Mouse (Mus musculus): ENCODE measurements around the gene Rpl27. TPM values are rescaled to one million over a fixed set of nuclear protein-coding genes. Genes with fewer than 3 reads are reported as not detected.
A peak's percentile ranks its signal among the peaks of the same experiment; 100 is the strongest.

Rpl27 gene
- total and polyA plus RNA-seq, 3 experiments = 595 to 2,621 TPM; not detected in 1

DNA sequence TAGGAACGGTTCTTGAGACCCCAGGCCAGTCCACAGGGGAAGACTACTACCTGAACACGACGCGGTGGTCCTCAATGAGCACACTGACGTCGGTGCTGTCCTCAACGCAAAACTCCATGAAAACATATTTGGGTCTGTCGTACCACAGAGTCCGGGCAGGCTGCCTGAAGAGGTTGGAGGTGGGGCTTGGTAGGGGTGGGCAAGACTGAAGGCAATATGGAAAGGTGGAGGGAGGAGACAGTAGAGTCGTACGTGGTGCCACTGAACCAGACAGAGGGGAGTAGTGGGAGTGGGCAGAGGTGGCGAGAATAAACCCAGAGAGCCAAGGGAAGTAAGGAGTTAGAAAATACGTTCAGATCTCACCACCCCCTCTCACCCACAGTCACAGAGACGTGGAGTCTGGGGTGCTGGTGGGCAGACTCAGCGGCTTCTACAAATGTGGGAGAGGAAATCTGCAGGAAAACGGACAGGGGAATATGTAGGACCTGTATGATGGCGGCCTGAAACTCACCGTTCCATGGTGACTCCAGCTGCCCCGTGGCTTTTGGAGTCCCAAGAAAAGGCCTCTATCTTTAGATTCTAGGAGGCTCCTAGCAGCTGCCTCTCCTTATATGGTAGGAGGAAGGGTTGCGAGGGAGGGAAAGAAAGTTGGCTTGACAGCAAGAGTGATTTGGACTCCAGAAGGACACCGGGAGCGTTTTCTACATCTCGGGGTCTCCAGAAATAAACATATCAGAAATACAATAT lies 17.8 kb upstream of the Rpl27 start, which contains the start of gene Gm27029:
Gene Gm27029, minus strand, starts transcription at position 692 of the 747 bp plus-strand sequence.
- Histone ChIP-seq H3K4me3 (ENCODE audit: control insufficient read depth in 1 of 2, insufficient read depth in 1 of 2, low read depth in 2 of 2, low read length in 2 of 2) (peak within 1 kb of the TSS; percentile 85 to 91), H3K36me3 (ENCODE audit: control insufficient read depth in 1 of 2, insufficient read depth in 2 of 2, low read length in 2 of 2) (peaks cover 0 to 20% of the 10 kb centered on the region in 2 experiments; a peak in 3 of 4 replicates), H3K27me3 (ENCODE audit: control insufficient read depth in 1 of 2, insufficient read depth in 2 of 2, low read length in 2 of 2) (no peaks in the 10 kb centered on the region), H3K9ac (ENCODE audit: control insufficient read depth, low read depth, low read length, poor library complexity, severe bottlenecking) (peak within 1 kb of the TSS; percentile 85), H3K9me3 (replicated peaks; ENCODE audit: insufficient read depth, low read length) (no peaks in the 10 kb centered on the region), H3K4me1 (ENCODE audit: control insufficient read depth in 1 of 2, insufficient read depth in 2 of 2, low read length in 2 of 2) (peaks cover 11 to 25% of the 10 kb centered on the region in 2 experiments), H3K79me2 (ENCODE audit: control insufficient read depth, insufficient read depth, low read length, poor library complexity) (peaks cover 20% of the 10 kb centered on the region), H3K27ac (ENCODE audit: control insufficient read depth, low read depth, low read length) (peak within 1 kb of the TSS; percentile 59)
- TF ChIP-seq TBP (IDR thresholded peaks at IDR 0.05; ENCODE audit: low read depth, low read length) (peak; percentile 43; the same call in 1 of the 2 replicates), HCFC1 (IDR thresholded peaks at IDR 0.05; ENCODE audit: low read depth, low read length) (0 out of 2 replicates have a peak, but pooled peaks have one; percentile 22), POLR2A (IDR thresholded peaks at IDR 0.05; ENCODE audit: control insufficient read depth in 1 of 2, insufficient read depth in 1 of 2, low read depth in 1 of 2, low read length in 2 of 2, poor library complexity in 1 of 2) (no peak; a peak in 1 of 4 replicates), ZMIZ1 (IDR thresholded peaks at IDR 0.05; ENCODE audit: low read depth, low read length) (peak; percentile 85), CHD1 (IDR thresholded peaks at IDR 0.05; ENCODE audit: low read depth, low read length) (no peak)
- peak; percentile 59 for DNase-seq (ENCODE audit: low read depth, low spot score)

- peaks cover 8 to 20% of the 10 kb centered on the region in 2 experiments for H3K4me1 ChIP-seq (ENCODE audit: control insufficient read depth in 1 of 2, insufficient read depth in 2 of 2, low read length in 2 of 2)
- peak within 1 kb of the TSS; percentile 85 to 91 for H3K4me3 ChIP-seq (ENCODE audit: control insufficient read depth in 1 of 2, insufficient read depth in 1 of 2, low read depth in 2 of 2, low read length in 2 of 2)
- no peaks in the 10 kb centered on the region for H3K27me3 ChIP-seq (ENCODE audit: control insufficient read depth in 1 of 2, insufficient read depth in 2 of 2, low read length in 2 of 2)
- peaks cover 3 to 16% of the 10 kb centered on the region in 2 experiments for H3K36me3 ChIP-seq (ENCODE audit: control insufficient read depth in 1 of 2, insufficient read depth in 2 of 2, low read length in 2 of 2)
- peaks cover 20% of the 10 kb centered on the region for H3K79me2 ChIP-seq (ENCODE audit: control insufficient read depth, insufficient read depth, low read length, poor library complexity)
- H3K9me3 ChIP-seq (replicated peaks; ENCODE audit: insufficient read depth, low read length) = no peaks in the 10 kb centered on the region
- DNase-seq (ENCODE audit: low read depth, low spot score) = peak; percentile 99
- peak within 1 kb of the TSS; percentile 85 for H3K9ac ChIP-seq (ENCODE audit: control insufficient read depth, low read depth, low read length, poor library complexity, severe bottlenecking)
- peak within 1 kb of the TSS; percentile 59 for H3K27ac ChIP-seq (ENCODE audit: control insufficient read depth, low read depth, low read length)
- TF ChIP-seq CTCF (IDR thresholded peaks at IDR 0.05 in 2 of 3, conservative IDR thresholded peaks at IDR 0.05 in 1 of 3; ENCODE audit: control insufficient read depth in 1 of 3, insufficient read depth in 1 of 3, low read depth in 2 of 3, low read length in 3 of 3, poor library complexity in 1 of 3, severe bottlenecking in 1 of 3) (peak in 2 of 3 experiments; percentile 31 to 42; a peak in 4 of 6 replicates), BHLHE40 (IDR thresholded peaks at IDR 0.05; ENCODE audit: borderline replicate concordance, low read depth, low read length) (peak; percentile 6; the same call in 1 of the 2 replicates), HCFC1 (IDR thresholded peaks at IDR 0.05; ENCODE audit: low read depth, low read length) (peak; percentile 85), TAL1 (IDR thresholded peaks at IDR 0.05; ENCODE audit: low read length) (no peak), ZKSCAN1 (IDR thresholded peaks at IDR 0.05; ENCODE audit: low read depth, low read length) (no peak), MYC (IDR thresholded peaks at IDR 0.05; ENCODE audit: low read depth, low read length) (peak; percentile 67; the same call in 1 of the 2 replicates), POLR2A (IDR thresholded peaks at IDR 0.05; ENCODE audit: control insufficient read depth in 1 of 2, insufficient read depth in 1 of 2, low read depth in 1 of 2, low read length in 2 of 2, poor library complexity in 1 of 2) (peak; percentile 64 to 76; a peak in 2 of 4 replicates), ZC3H11A (IDR thresholded peaks at IDR 0.05; ENCODE audit: low read depth, low read length) (no peak), SMC3 (IDR thresholded peaks at IDR 0.05; ENCODE audit: low read depth, low read length) (no peak), MEF2A (IDR thresholded peaks at IDR 0.05; ENCODE audit: extremely low read depth, insufficient replicate concordance, low read depth, low read length, poor library complexity, severe bottlenecking) (no peak), ETS1 (IDR thresholded peaks at IDR 0.05; ENCODE audit: low read depth, low read length) (peak; percentile 57; the same call in 1 of the 2 replicates), MAFK (IDR thresholded peaks at IDR 0.05; ENCODE audit: borderline replicate concordance, low read depth, low read length) (no peak), CHD2 (IDR thresholded peaks at IDR 0.05; ENCODE audit: low read length) (no peak), TBP (IDR thresholded peaks at IDR 0.05; ENCODE audit: low read depth, low read length) (peak; percentile 27; the same call in 1 of the 2 replicates), NELFE (IDR thresholded peaks at IDR 0.05; ENCODE audit: low read depth, low read length) (peak; percentile 76), POLR2AphosphoS5 (IDR thresholded peaks at IDR 0.05; ENCODE audit: borderline replicate concordance, low read depth, low read length) (no peak), MAX (IDR thresholded peaks at IDR 0.05; ENCODE audit: low read length) (peak; percentile 57), USF2 (IDR thresholded peaks at IDR 0.05; ENCODE audit: borderline replicate concordance in 1 of 2, insufficient read depth in 1 of 2, low read depth in 1 of 2, low read length in 2 of 2) (no peak), JUND (IDR thresholded peaks at IDR 0.05; ENCODE audit: low read depth, low read length) (no peak), ZNF384 (IDR thresholded peaks at IDR 0.05; ENCODE audit: low read depth, low read length) (no peak), POLR2AphosphoS2 (IDR thresholded peaks at IDR 0.05; ENCODE audit: low read length) (0 out of 2 replicates have a peak, but pooled peaks have one; percentile 9), KAT2A (conservative IDR thresholded peaks at IDR 0.05; ENCODE audit: low read depth, low read length) (no peak; the same call in 1 of the 2 replicates), ELF1 (IDR thresholded peaks at IDR 0.05; ENCODE audit: low read depth, low read length) (peak; percentile 98), TCF12 (IDR thresholded peaks at IDR 0.05; ENCODE audit: low read depth, low read length) (peak; percentile 71)
These were observed 16.9 kb upstream of the Rpl27 start, which contains the start of the genes Rundc1 and Ptges3l for GRCm38 (mm10) chr11:101424925-101425813. Gene Rundc1 (plus strand): TSS chr11:101425085. Gene Ptges3l (minus strand): TSS chr11:101425333.

Data from MEL (cell line).